Mouse (Mus musculus) limb, embryonic 13.5 days (tissue): Measurements from ENCODE around the gene Zfp976. TPM values are rescaled to one million over a fixed set of nuclear protein-coding genes. Genes with fewer than 3 reads are reported as not detected.
"Not testable (repeated sequence)": the region's sequence is repeated elsewhere in the genome, so short reads cannot be mapped to it uniquely, and the experiment has no call there.

Experiments
- ATAC-seq: fragments of 200-750 bp; cut with Nextera tagmentation; 2 replicates; pipeline ENCODE4 v1.8.0; 2017; ENCODE audit warnings: low read depth, moderate number of reproducible peaks, moderate TSS enrichment; ENCODE audit not compliant: low FRiP score
- H3K27ac ChIP-seq: fragments of 300-500 bp; sonication (generic); 2 replicates; pipeline ENCODE4 v1.5.1; 2015; ENCODE audit warnings: inconsistent platforms, mild to moderate bottlenecking, moderate library complexity
- H3K27me3 ChIP-seq: fragments of 300-500 bp; sonication (generic); 2 replicates; pipeline ENCODE4 v1.6.1; 2015; ENCODE audit warnings: mild to moderate bottlenecking, inconsistent platforms
- H3K36me3 ChIP-seq: fragments of 300-500 bp; sonication (generic); 2 replicates; pipeline ENCODE4 v1.6.1; 2015; ENCODE audit warnings: inconsistent platforms, mild to moderate bottlenecking, moderate library complexity
- H3K4me1 ChIP-seq: fragments of 300-500 bp; sonication (generic); 2 replicates; pipeline ENCODE4 v1.6.1; 2015; ENCODE audit warnings: inconsistent platforms
- H3K4me2 ChIP-seq: fragments of 300-500 bp; sonication (generic); replicated peaks from 2 replicates; pipeline ENCODE4 v1.6.1; 2015; ENCODE audit warnings: inconsistent platforms, mild to moderate bottlenecking, moderate library complexity
- H3K4me3 ChIP-seq: fragments of 300-500 bp; sonication (generic); 2 replicates; pipeline ENCODE4 v1.5.1; 2015; ENCODE audit warnings: moderate library complexity, mild to moderate bottlenecking, inconsistent platforms
- H3K9ac ChIP-seq: fragments of 300-500 bp; sonication (generic); 2 replicates; pipeline ENCODE4 v1.6.1; 2015; ENCODE audit warnings: mild to moderate bottlenecking, inconsistent platforms
- H3K9me3 ChIP-seq: fragments of 300-500 bp; sonication (generic); 2 replicates; pipeline ENCODE4 v1.6.1; 2016; ENCODE audit warnings: inconsistent platforms
- WGBS: fragments of 180-500 bp; shearing (Covaris S2); methylation state at CpG from one replicate; pipeline ENCODE4 v1.1.7; 2015; 5-methylcytosine and 5-hydroxymethylcytosine counted together
- polyA plus RNA-seq: library from polyadenylated mRNA; unstranded; fragments of >200 nt; fragmentation: Nextera tagmentation; extraction: Ambion mirVana; gene quantifications from 2 replicates; pipeline ENCODE4 v1.2.1, GENCODE M21; 2015

The Zfp976 gene
- 3.7 and 3.8 TPM in 2 replicates for polyA plus RNA-seq

- not testable (repeated sequence) for H3K36me3 ChIP-seq, H3K4me1 ChIP-seq, H3K27ac ChIP-seq, H3K9me3 ChIP-seq, H3K27me3 ChIP-seq
- 3% methylated on average over 25 of the region's 25 CpGs for WGBS
- peak; percentile 97 for ATAC-seq
- H3K9ac ChIP-seq: peak within 1 kb of the TSS; percentile 54; the same call in 1 of the 2 replicates
- peak within 1 kb of the TSS; percentile 56 for H3K4me2 ChIP-seq
- peak within 1 kb of the TSS; percentile 47 for H3K4me3 ChIP-seq
Measured at GRCm38 (mm10) chr7:42642152-42643115, at the start of gene Zfp976. Gene Zfp976, minus strand, starts transcription at chr7:42642588.

GRCm38 (mm10) chr7:42680081-42680480 lies 37.7 kb upstream of the Zfp976 start:
- H3K4me2 ChIP-seq, ATAC-seq: not testable (repeated sequence)
- 92% methylated on average over 6 of the region's 6 CpGs for WGBS

GRCm38 (mm10) chr7:42679646-42680045 lies 37.3 kb upstream of the Zfp976 start:
- not testable (repeated sequence) for H3K27me3 ChIP-seq, H3K4me1 ChIP-seq, H3K27ac ChIP-seq, H3K9ac ChIP-seq, H3K4me2 ChIP-seq, ATAC-seq, H3K36me3 ChIP-seq, H3K4me3 ChIP-seq
- peaks cover 28% of the 10 kb centered on the region for H3K9me3 ChIP-seq

More at GRCm38 (mm10) chr7:42680081-42680480, 37.7 kb upstream of the Zfp976 start:
- not testable (repeated sequence) for H3K4me1 ChIP-seq, H3K27ac ChIP-seq, H3K9ac ChIP-seq, H3K27me3 ChIP-seq, H3K4me3 ChIP-seq, H3K36me3 ChIP-seq
- H3K9me3 ChIP-seq: peaks cover 30% of the 10 kb centered on the region

- Histone ChIP-seq H3K36me3 (peaks cover 49% of the 10 kb centered on the region), H3K9me3 (peaks cover 36% of the 10 kb centered on the region)
- not testable (repeated sequence) for H3K4me3 ChIP-seq, H3K27ac ChIP-seq, ATAC-seq, H3K4me2 ChIP-seq, H3K4me1 ChIP-seq, H3K9ac ChIP-seq, H3K27me3 ChIP-seq
- 77% methylated on average over 5 of the region's 5 CpGs for WGBS
Measured at GRCm38 (mm10) chr7:42660140-42660539, 17.8 kb upstream of the Zfp976 start.

- H3K9me3 ChIP-seq: peaks cover 19% of the 10 kb centered on the region
- not testable (repeated sequence) for ATAC-seq
Measured at GRCm38 (mm10) chr7:42655211-42655610, 12.8 kb upstream of the Zfp976 start.

GRCm38 (mm10) chr7:42643120-42643620 lies 782 bp upstream of the Zfp976 start:
- not testable (repeated sequence) for H3K9ac ChIP-seq, H3K9me3 ChIP-seq, H3K4me1 ChIP-seq, ATAC-seq, H3K27ac ChIP-seq, H3K36me3 ChIP-seq, H3K27me3 ChIP-seq
- peak overlapping the region; percentile 56 for H3K4me2 ChIP-seq
- peak overlapping the region; percentile 47 for H3K4me3 ChIP-seq
- 23% methylated on average over 3 of the region's 3 CpGs for WGBS

More at GRCm38 (mm10) chr7:42655211-42655610, 12.8 kb upstream of the Zfp976 start:
- not testable (repeated sequence) for H3K27ac ChIP-seq, H3K36me3 ChIP-seq, H3K9ac ChIP-seq, H3K27me3 ChIP-seq, H3K4me3 ChIP-seq, H3K4me2 ChIP-seq, H3K4me1 ChIP-seq
- 83% methylated on average over 2 of the region's 2 CpGs for WGBS

DNA sequence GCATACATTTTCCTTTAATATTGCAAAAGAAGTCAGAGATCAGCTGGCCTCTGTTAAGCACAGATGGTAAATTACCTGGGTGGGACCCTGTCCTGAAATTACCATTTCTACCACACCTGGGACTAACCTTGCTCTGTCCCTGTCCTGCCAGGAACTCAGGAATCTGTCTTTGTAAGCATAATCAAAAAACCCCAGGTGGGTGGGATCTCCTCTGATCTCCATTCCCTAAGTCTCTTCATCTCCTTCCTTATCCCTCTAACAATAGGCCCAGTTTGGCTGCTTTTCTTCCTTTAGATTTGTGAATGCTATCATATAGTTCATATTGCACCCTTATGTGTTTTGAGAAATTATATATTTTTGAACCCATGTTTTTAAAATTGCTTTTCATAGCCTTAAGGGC lies 11.4 kb downstream of the Zfp976 start:
- not testable (repeated sequence) for ATAC-seq, H3K4me2 ChIP-seq, H3K9ac ChIP-seq, H3K27ac ChIP-seq, H3K4me1 ChIP-seq, H3K36me3 ChIP-seq, H3K27me3 ChIP-seq, H3K4me3 ChIP-seq
- H3K9me3 ChIP-seq: peaks cover 19% of the 10 kb centered on the region; the same call in 1 of the 2 replicates

- H3K27me3 ChIP-seq, H3K9ac ChIP-seq, ATAC-seq, H3K4me2 ChIP-seq, H3K4me1 ChIP-seq, H3K36me3 ChIP-seq, H3K4me3 ChIP-seq, H3K27ac ChIP-seq: not testable (repeated sequence)
- H3K9me3 ChIP-seq: peaks cover 51% of the 10 kb centered on the region
Measured at GRCm38 (mm10) chr7:42595666-42596065, 46.7 kb downstream of the Zfp976 start.

GRCm38 (mm10) chr7:42592413-42592812 lies 50.0 kb downstream of the Zfp976 start, which contains the start of gene Zfp977:
Gene Zfp977, minus strand, starts transcription at chr7:42592547.
- peaks cover 42% of the 10 kb centered on the region for H3K9me3 ChIP-seq
- H3K4me2 ChIP-seq, H3K4me1 ChIP-seq, H3K4me3 ChIP-seq, H3K27ac ChIP-seq, H3K36me3 ChIP-seq, ATAC-seq, H3K27me3 ChIP-seq, H3K9ac ChIP-seq: not testable (repeated sequence)
- WGBS: 93% methylated on average over 11 of the region's 11 CpGs

- H3K4me1 ChIP-seq, H3K4me3 ChIP-seq, H3K36me3 ChIP-seq, ATAC-seq, H3K27ac ChIP-seq, H3K27me3 ChIP-seq, H3K9ac ChIP-seq, H3K4me2 ChIP-seq: not testable (repeated sequence)
- H3K9me3 ChIP-seq: peaks cover 47% of the 10 kb centered on the region
Measured at GRCm38 (mm10) chr7:42591311-42591710, 51.1 kb downstream of the Zfp976 start.

DNA sequence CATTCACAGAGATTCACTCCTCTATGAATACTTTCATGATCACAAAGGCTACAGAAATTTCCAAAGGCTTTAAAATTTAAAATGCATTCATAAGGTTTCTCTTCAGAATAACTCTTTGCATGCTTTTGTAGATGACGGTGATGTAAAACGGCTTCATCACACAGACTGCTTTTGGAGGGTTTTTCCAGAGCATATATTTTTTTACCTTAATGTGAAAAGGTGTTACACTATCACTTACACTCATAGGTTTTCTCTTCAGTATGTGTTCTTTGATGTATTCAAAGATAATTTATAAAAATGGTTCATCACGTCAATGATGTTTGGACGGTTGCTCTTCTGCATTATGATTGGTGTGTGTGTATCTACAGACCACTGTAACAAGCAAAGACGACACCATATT lies 63.9 kb downstream of the Zfp976 start, which contains the start of gene Gm21028:
TSS of gene Gm21028 (minus strand) at position 101 of the 400 bp plus-strand sequence.
- H3K9ac ChIP-seq: no peak within 1 kb of the TSS
- no peak for ATAC-seq
- peaks cover 16% of the 10 kb centered on the region for H3K36me3 ChIP-seq
- no peak within 1 kb of the TSS for H3K4me3 ChIP-seq
- no peak within 1 kb of the TSS for H3K4me2 ChIP-seq
- H3K4me1 ChIP-seq: no peaks in the 10 kb centered on the region
- peaks cover 58% of the 10 kb centered on the region for H3K9me3 ChIP-seq
- H3K27me3 ChIP-seq: no peaks in the 10 kb centered on the region
- H3K27ac ChIP-seq: no peak within 1 kb of the TSS
- 90% methylated on average over 5 of the region's 5 CpGs for WGBS
